Mouse (Mus musculus) MEL (cell line): ENCODE results near the gene Entpd5. TPM values are rescaled to one million over a fixed set of nuclear protein-coding genes. Genes with fewer than 3 reads are reported as not detected.

Experiments used
- DNase-seq: peaks from one replicate; pipeline ENCODE4 v3.0.0; 2011; ENCODE audit warnings: low read depth, low spot score
- H3K27ac ChIP-seq: 2 replicates; pipeline ENCODE4 v1.5.1; 2012; ENCODE audit warnings: low read depth, mild to moderate bottlenecking, control low read depth, low read length, moderate library complexity; ENCODE audit not compliant: control insufficient read depth
- H3K27me3 ChIP-seq, 2 experiments: fragments of 150-350 bp in 1 of 2; sonication (generic) in 1 of 2; 2 replicates each; pipeline ENCODE4 v1.6.1; 2012; ENCODE audit warnings: low read length in 2 of 2, mild to moderate bottlenecking in 2 of 2, improper control_type of control experiment in 1 of 2, moderate library complexity in 1 of 2; ENCODE audit not compliant: insufficient read depth in 2 of 2, control insufficient read depth in 1 of 2
- H3K36me3 ChIP-seq, 2 experiments: 2 replicates each; pipeline ENCODE4 v1.6.1; 2012 to 2014; ENCODE audit warnings: low read length in 2 of 2, improper control_type of control experiment in 1 of 2, inconsistent platforms in 1 of 2, mild to moderate bottlenecking in 1 of 2; ENCODE audit not compliant: insufficient read depth in 2 of 2, control insufficient read depth in 1 of 2
- H3K4me1 ChIP-seq, 2 experiments: fragments of 150-350 bp in 1 of 2; sonication (generic) in 1 of 2; 2 replicates each; pipeline ENCODE4 v1.6.1; 2012; ENCODE audit warnings: low read length in 2 of 2, improper control_type of control experiment in 1 of 2, mild to moderate bottlenecking in 1 of 2; ENCODE audit not compliant: insufficient read depth in 2 of 2, control insufficient read depth in 1 of 2
- H3K4me3 ChIP-seq, 2 experiments: fragments of 150-350 bp in 1 of 2; sonication (generic) in 1 of 2; 2 replicates each; pipeline ENCODE4 v1.5.1; 2012; ENCODE audit warnings: low read depth in 2 of 2, low read length in 2 of 2, mild to moderate bottlenecking in 2 of 2, moderate library complexity in 2 of 2, control low read depth in 1 of 2, improper control_type of control experiment in 1 of 2; ENCODE audit not compliant: control insufficient read depth in 1 of 2, insufficient read depth in 1 of 2
- H3K79me2 ChIP-seq: 2 replicates; pipeline ENCODE4 v1.6.1; 2012; ENCODE audit warnings: mild to moderate bottlenecking, low read length, moderate library complexity; ENCODE audit not compliant: control insufficient read depth, poor library complexity, insufficient read depth
- H3K9ac ChIP-seq: 2 replicates; pipeline ENCODE4 v1.6.1; 2012; ENCODE audit warnings: low read depth, mild to moderate bottlenecking, control low read depth, low read length, moderate library complexity; ENCODE audit not compliant: control insufficient read depth, poor library complexity, severe bottlenecking
- H3K9me3 ChIP-seq: fragments of 150-350 bp; sonication (generic); replicated peaks from 2 replicates; pipeline ENCODE4 v1.6.1; 2012; ENCODE audit warnings: mild to moderate bottlenecking, low read length, improper control_type of control experiment, moderate library complexity; ENCODE audit not compliant: insufficient read depth
- BHLHE40 ChIP-seq: IDR thresholded peaks from 2 replicates; pipeline ENCODE4 v1.6.1; 2012; ENCODE audit warnings: low read depth, mild to moderate bottlenecking, inconsistent platforms, low read length, improper control_type of control experiment, borderline replicate concordance
- CHD1 ChIP-seq: IDR thresholded peaks from 2 replicates; pipeline ENCODE4 v1.6.1; 2012; ENCODE audit warnings: low read depth, mild to moderate bottlenecking, inconsistent platforms, low read length, improper control_type of control experiment
- CHD2 ChIP-seq: IDR thresholded peaks from 2 replicates; pipeline ENCODE4 v1.6.1; 2011; ENCODE audit warnings: low read length, improper control_type of control experiment
- E2F4 ChIP-seq: IDR thresholded peaks from 2 replicates; pipeline ENCODE4 v1.6.1; 2011; ENCODE audit warnings: low read depth, low read length, improper control_type of control experiment, borderline replicate concordance
- ELF1 ChIP-seq: IDR thresholded peaks from 2 replicates; pipeline ENCODE4 v1.6.1; 2014; ENCODE audit warnings: low read depth, mild to moderate bottlenecking, inconsistent platforms, low read length, improper control_type of control experiment, moderate library complexity
- EP300 ChIP-seq, 2 experiments: IDR thresholded peaks; 2 replicates each; pipeline ENCODE4 v1.6.1; 2011; ENCODE audit warnings: improper control_type of control experiment in 2 of 2, low read length in 2 of 2, low read depth in 1 of 2, mild to moderate bottlenecking in 1 of 2
- ETS1 ChIP-seq: IDR thresholded peaks from 2 replicates; pipeline ENCODE4 v1.6.1; 2012; ENCODE audit warnings: low read depth, mild to moderate bottlenecking, inconsistent platforms, low read length, improper control_type of control experiment, moderate library complexity
- GATA1 ChIP-seq: IDR thresholded peaks from 2 replicates; pipeline ENCODE4 v1.6.1; 2011; ENCODE audit warnings: low read depth, low read length, improper control_type of control experiment
- HCFC1 ChIP-seq: IDR thresholded peaks from 2 replicates; pipeline ENCODE4 v1.6.1; 2012; ENCODE audit warnings: low read depth, mild to moderate bottlenecking, inconsistent platforms, low read length, improper control_type of control experiment, moderate library complexity
- JUND ChIP-seq: IDR thresholded peaks from 2 replicates; pipeline ENCODE4 v1.6.1; 2011; ENCODE audit warnings: low read depth, mild to moderate bottlenecking, improper control_type of control experiment, low read length
- KAT2A ChIP-seq: conservative IDR thresholded peaks from 2 replicates; pipeline ENCODE4 v1.6.1; 2012; ENCODE audit warnings: low read depth, low read length, improper control_type of control experiment, inconsistent platforms
- MYB ChIP-seq: IDR thresholded peaks from 2 replicates; pipeline ENCODE4 v1.6.1; 2011; ENCODE audit warnings: mild to moderate bottlenecking, low read depth, low read length, improper control_type of control experiment
- MYC ChIP-seq: IDR thresholded peaks from 2 replicates; pipeline ENCODE4 v1.6.1; 2011; ENCODE audit warnings: low read depth, mild to moderate bottlenecking, low read length, improper control_type of control experiment, moderate library complexity
- NELFE ChIP-seq: IDR thresholded peaks from 2 replicates; pipeline ENCODE4 v1.6.1; 2011; ENCODE audit warnings: low read depth, low read length, improper control_type of control experiment
- POLR2A ChIP-seq, 2 experiments: IDR thresholded peaks; 2 replicates each; pipeline ENCODE4 v1.6.1; 2011 to 2012; ENCODE audit warnings: low read length in 2 of 2, mild to moderate bottlenecking in 2 of 2, control low read depth in 1 of 2, improper control_type of control experiment in 1 of 2, low read depth in 1 of 2, moderate library complexity in 1 of 2; ENCODE audit not compliant: control insufficient read depth in 1 of 2, insufficient read depth in 1 of 2, poor library complexity in 1 of 2
- POLR2AphosphoS5 ChIP-seq: IDR thresholded peaks from 2 replicates; pipeline ENCODE4 v1.6.1; 2012; ENCODE audit warnings: low read depth, borderline replicate concordance, mild to moderate bottlenecking, inconsistent platforms, low read length, moderate library complexity, mixed read lengths
- RCOR1 ChIP-seq: IDR thresholded peaks from 2 replicates; pipeline ENCODE4 v1.6.1; 2012; ENCODE audit warnings: low read depth, mild to moderate bottlenecking, inconsistent platforms, low read length, improper control_type of control experiment
- TBP ChIP-seq: IDR thresholded peaks from 2 replicates; pipeline ENCODE4 v1.8.0; 2011; ENCODE audit warnings: low read depth, low read length, improper control_type of control experiment
- UBTF ChIP-seq: IDR thresholded peaks from 2 replicates; pipeline ENCODE4 v1.6.1; 2012; ENCODE audit warnings: low read depth, mild to moderate bottlenecking, inconsistent platforms, low read length, improper control_type of control experiment, moderate library complexity, borderline replicate concordance; ENCODE audit not compliant: insufficient read depth
- USF1 ChIP-seq: IDR thresholded peaks from 2 replicates; pipeline ENCODE4 v1.6.1; 2014; ENCODE audit warnings: low read depth, mild to moderate bottlenecking, inconsistent platforms, low read length, improper control_type of control experiment, moderate library complexity
- ZC3H11A ChIP-seq: IDR thresholded peaks from 2 replicates; pipeline ENCODE4 v1.6.1; 2012; ENCODE audit warnings: low read depth, mild to moderate bottlenecking, inconsistent platforms, low read length, improper control_type of control experiment
- ZMIZ1 ChIP-seq: IDR thresholded peaks from 2 replicates; pipeline ENCODE4 v1.6.1; 2012; ENCODE audit warnings: low read depth, mild to moderate bottlenecking, inconsistent platforms, low read length, improper control_type of control experiment, moderate library complexity
- polyA plus RNA-seq, 2 experiments: library from polyadenylated mRNA; stranded (reverse) in 1 of 2; unstranded in 1 of 2; fragments of >175 nt in 1 of 2; fragments of >200 nt in 1 of 2; gene quantifications; 2 replicates each; pipeline versions ENCODE4 v1.2.1 to v1.2.4; 2012; ENCODE audit warnings: low replicate concordance in 2 of 2, low read depth in 1 of 2; ENCODE audit not compliant: insufficient read length in 2 of 2, insufficient read depth in 1 of 2, missing spikeins in 1 of 2
- total RNA-seq: library from RNA; depleted of rRNA; stranded (reverse); fragments of 300-350 nt; gene quantifications from 2 replicates; pipeline ENCODE4 v1.2.3, GENCODE M21; 2012

The Entpd5 gene
- total and polyA plus RNA-seq, 3 experiments, result 5.7 to 12.8 TPM; not detected in 1

- no peaks in the 10 kb centered on the region for H3K9me3 ChIP-seq
- H3K4me3 ChIP-seq, result no peak overlapping the region
- no peaks in the 10 kb centered on the region for H3K79me2 ChIP-seq
- TF ChIP-seq USF1, result peak; percentile 41; the same call in 1 of the 2 replicates
- TF ChIP-seq MYC, result no peak
- TF ChIP-seq JUND, result no peak
- no peak for TF ChIP-seq CHD1
- TF ChIP-seq GATA1, result peak; percentile 85
- TF ChIP-seq TBP, result no peak
- no peak for TF ChIP-seq RCOR1
- no peak for TF ChIP-seq POLR2AphosphoS5
- no peak for TF ChIP-seq KAT2A
- TF ChIP-seq ZMIZ1, result no peak
- no peak for TF ChIP-seq CHD2
- TF ChIP-seq ZC3H11A, result no peak
- TF ChIP-seq MYB, result no peak
- no peak for TF ChIP-seq UBTF
- no peak for TF ChIP-seq NELFE
- peak; percentile 51; the same call in 1 of the 2 replicates for TF ChIP-seq BHLHE40
- no peak for TF ChIP-seq ETS1
- TF ChIP-seq EP300 (IDR thresholded peaks at IDR 0.05; ENCODE audit: low read depth in 1 of 2, low read length in 2 of 2), result peak in 1 of 2 experiments; percentile 57; a peak in 2 of 4 replicates
- peak; percentile 44; the same call in 1 of the 2 replicates for TF ChIP-seq ELF1
- peaks cover 3 to 6% of the 10 kb centered on the region in 2 experiments for H3K4me1 ChIP-seq
- H3K36me3 ChIP-seq, result peaks cover 0 to 13% of the 10 kb centered on the region in 2 experiments; a peak in 2 of 4 replicates
- peak; percentile 46 for DNase-seq
- H3K27ac ChIP-seq, result no peak overlapping the region; the same call in 1 of the 2 replicates
- no peaks in the 10 kb centered on the region for H3K27me3 ChIP-seq
- no peak overlapping the region for H3K9ac ChIP-seq
These were observed 29.9 kb upstream of the Entpd5 start for GRCm38 (mm10) chr12:84438697-84439096.

- DNase-seq, result no peak
- TF ChIP-seq CHD1 (no peak), E2F4 (no peak), HCFC1 (no peak), GATA1 (no peak), POLR2A (IDR thresholded peaks at IDR 0.05; ENCODE audit: control insufficient read depth in 1 of 2, insufficient read depth in 1 of 2, low read depth in 1 of 2, low read length in 2 of 2, poor library complexity in 1 of 2) (no peak)
- no peaks in the 10 kb centered on the region for H3K27me3 ChIP-seq
- no peaks in the 10 kb centered on the region for H3K9me3 ChIP-seq
- no peak overlapping the region for H3K9ac ChIP-seq
- no peaks in the 10 kb centered on the region for H3K4me1 ChIP-seq
- no peak overlapping the region for H3K4me3 ChIP-seq
- no peak overlapping the region for H3K27ac ChIP-seq
- no peaks in the 10 kb centered on the region for H3K36me3 ChIP-seq
- no peaks in the 10 kb centered on the region for H3K79me2 ChIP-seq
These were observed 21.0 kb upstream of the Entpd5 start for GRCm38 (mm10) chr12:84429825-84430224.
